Mouse (Mus musculus) heart, adult 18-20 months (tissue): ENCODE data around the gene Dnaaf1. TPM values are rescaled to one million over a fixed set of nuclear protein-coding genes. Genes with fewer than 3 reads are reported as not detected.

Experiments used
- DNase-seq, 2 experiments: peaks; one replicate each; pipeline ENCODE4 v3.0.0; 2021 to 2022; ENCODE audit warnings: mixed read lengths in 1 of 2
- long read RNA-seq, 2 experiments: library from polyadenylated mRNA; stranded (forward); transcript quantifications; one replicate each; pipeline ENCODE4 v2.0.0; 2021
- total RNA-seq, 2 experiments: library from RNA; stranded (reverse); gene quantifications; 2 replicates each; pipeline ENCODE4 v1.2.3; 2021

Gene Dnaaf1
- under 1 TPM in 1 of 2 experiments, not detected in 1; 0.15 TPM for total RNA-seq
- long read RNA-seq, experiment 1: 0 reads
- long read RNA-seq, experiment 2: 0 reads

GRCm38 (mm10) chr8:119574437-119575365 is at the start of gene Dnaaf1, which contains the start of gene Hsdl1:
Gene Dnaaf1 (plus strand): TSS chr8:119575235.
Gene Hsdl1 (minus strand): TSS chr8:119575183.
- DNase-seq: peak; percentile 97 to 99

GRCm38 (mm10) chr8:119528762-119529161 is 46.3 kb upstream of the Dnaaf1 start:
- no peak for DNase-seq

- DNase-seq: no peak
Observed at GRCm38 (mm10) chr8:119530937-119531336, 44.1 kb upstream of the Dnaaf1 start.

GRCm38 (mm10) chr8:119531397-119531796 is 43.6 kb upstream of the Dnaaf1 start:
- no peak for DNase-seq

GRCm38 (mm10) chr8:119531973-119532372 is 43.1 kb upstream of the Dnaaf1 start:
- DNase-seq: peak in 1 of 2 experiments; percentile 6

GRCm38 (mm10) chr8:119544606-119545005 is 30.4 kb upstream of the Dnaaf1 start:
- no peak for DNase-seq

- DNase-seq: no peak
Observed at GRCm38 (mm10) chr8:119545180-119545579, 29.9 kb upstream of the Dnaaf1 start.

- no peak for DNase-seq
Observed at GRCm38 (mm10) chr8:119545791-119546190, 29.2 kb upstream of the Dnaaf1 start.

GRCm38 (mm10) chr8:119547019-119547691 is 27.9 kb upstream of the Dnaaf1 start:
- DNase-seq: peak; percentile 18 to 26

- DNase-seq: no peak
Observed at GRCm38 (mm10) chr8:119548560-119549113, 26.4 kb upstream of the Dnaaf1 start.

GRCm38 (mm10) chr8:119552967-119553366 is 22.1 kb upstream of the Dnaaf1 start:
- DNase-seq: no peak

GRCm38 (mm10) chr8:119555861-119556260 is 19.2 kb upstream of the Dnaaf1 start:
- DNase-seq: no peak

- no peak for DNase-seq
Observed at GRCm38 (mm10) chr8:119557132-119557531, 17.9 kb upstream of the Dnaaf1 start.

- peak in 1 of 2 experiments; percentile 25 for DNase-seq
Observed at GRCm38 (mm10) chr8:119557821-119558602, 17.0 kb upstream of the Dnaaf1 start.

GRCm38 (mm10) chr8:119558603-119559401 is 16.2 kb upstream of the Dnaaf1 start, which contains the start of gene Mbtps1:
Gene Mbtps1 (minus strand): TSS chr8:119558735.
- DNase-seq: peak; percentile 98

GRCm38 (mm10) chr8:119559402-119559720 is 15.7 kb upstream of the Dnaaf1 start:
- no peak for DNase-seq

GRCm38 (mm10) chr8:119563849-119564251 is 11.2 kb upstream of the Dnaaf1 start:
- DNase-seq: no peak

- no peak for DNase-seq
Observed at GRCm38 (mm10) chr8:119566367-119566766, 8.7 kb upstream of the Dnaaf1 start.

- DNase-seq: no peak
Observed at GRCm38 (mm10) chr8:119568251-119568650, 6.8 kb upstream of the Dnaaf1 start.

- DNase-seq: no peak
Observed at GRCm38 (mm10) chr8:119568951-119569350, 6.1 kb upstream of the Dnaaf1 start.

- no peak for DNase-seq
Observed at GRCm38 (mm10) chr8:119569881-119570280, 5.2 kb upstream of the Dnaaf1 start.
